Mouse (Mus musculus) lung, embryonic 15.5 days (tissue): ENCODE measurements around the gene Hs2st1. TPM values are rescaled to one million over a fixed set of nuclear protein-coding genes. Genes with fewer than 3 reads are reported as not detected.

Source experiments
- ATAC-seq: fragments of 200-750 bp; cut with Nextera tagmentation; 2 replicates; pipeline ENCODE4 v1.8.0; 2017; ENCODE audit warnings: moderate number of reproducible peaks, borderline replicate concordance; ENCODE audit not compliant: low FRiP score, low TSS enrichment; ENCODE audit errors: extremely low read depth
- H3K27ac ChIP-seq: fragments of 300-500 bp; sonication (generic); 2 replicates; pipeline ENCODE4 v1.5.1; 2015; ENCODE audit warnings: moderate library complexity, mild to moderate bottlenecking, inconsistent platforms
- H3K27me3 ChIP-seq: fragments of 300-500 bp; sonication (generic); 2 replicates; pipeline ENCODE4 v1.6.1; 2015; ENCODE audit warnings: inconsistent platforms
- H3K36me3 ChIP-seq: fragments of 300-500 bp; sonication (generic); 2 replicates; pipeline ENCODE4 v1.6.1; 2015; ENCODE audit warnings: inconsistent platforms
- H3K4me1 ChIP-seq: fragments of 300-500 bp; sonication (generic); 2 replicates; pipeline ENCODE4 v1.6.1; 2015; ENCODE audit warnings: inconsistent platforms
- H3K4me2 ChIP-seq: fragments of 300-500 bp; sonication (generic); 2 replicates; pipeline ENCODE4 v1.6.1; 2015; ENCODE audit warnings: inconsistent platforms, mild to moderate bottlenecking, moderate library complexity
- H3K4me3 ChIP-seq: fragments of 300-500 bp; sonication (generic); 2 replicates; pipeline ENCODE4 v1.5.1; 2015; ENCODE audit warnings: mild to moderate bottlenecking, inconsistent platforms
- H3K9ac ChIP-seq: fragments of 300-500 bp; sonication (generic); 2 replicates; pipeline ENCODE4 v1.6.1; 2015; ENCODE audit warnings: inconsistent platforms
- H3K9me3 ChIP-seq: fragments of 300-500 bp; sonication (generic); 2 replicates; pipeline ENCODE4 v1.6.1; 2016; ENCODE audit warnings: inconsistent platforms
- WGBS: fragments of 180-500 bp; shearing (Covaris S2); methylation state at CpG from one replicate; pipeline ENCODE4 v1.1.7; 2015; 5-methylcytosine and 5-hydroxymethylcytosine counted together
- polyA plus RNA-seq: library from polyadenylated mRNA; unstranded; fragments of >200 nt; fragmentation: Nextera tagmentation; extraction: Ambion mirVana; gene quantifications from 2 replicates; pipeline ENCODE4 v1.2.1, GENCODE M21; 2015

Hs2st1 gene
- 10.8 and 11.7 TPM in 2 replicates for polyA plus RNA-seq

DNA sequence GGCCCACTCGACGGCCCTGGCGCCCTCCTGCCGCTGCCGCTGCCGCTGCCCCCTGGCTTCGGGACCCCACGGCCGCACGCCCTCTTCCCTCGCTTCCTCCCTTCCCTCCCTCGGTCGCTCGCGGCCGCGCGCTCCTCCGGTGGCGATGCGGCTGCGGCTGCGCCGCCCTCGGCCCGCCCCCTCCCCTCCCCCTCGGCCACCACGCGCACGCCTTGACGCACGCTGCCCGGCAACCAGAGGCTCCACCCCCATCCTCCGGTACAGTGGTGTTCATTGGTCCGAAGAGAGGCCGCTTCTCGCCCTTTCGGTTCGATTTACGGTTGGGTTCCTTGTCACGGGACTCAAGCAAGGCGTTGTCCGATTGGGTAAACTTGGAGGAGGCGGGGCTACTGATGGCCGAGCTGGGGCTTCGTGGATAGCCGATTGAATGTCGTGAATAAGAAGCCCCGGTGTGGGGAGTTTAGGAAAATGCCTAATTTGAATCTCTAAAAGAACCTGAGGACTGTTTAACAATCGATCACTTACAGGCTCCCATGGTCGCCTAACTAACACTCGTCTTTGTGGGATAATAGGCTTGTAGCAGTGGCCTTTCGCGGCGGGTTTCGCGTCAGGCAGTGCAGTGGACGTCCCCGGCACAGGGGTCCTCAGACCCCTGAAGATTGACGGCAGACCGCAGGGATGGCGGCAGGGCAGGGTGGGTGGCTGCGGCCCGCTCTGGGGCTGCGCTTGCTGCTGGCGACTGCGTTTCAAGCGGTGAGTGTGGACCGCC is at the start of gene Hs2st1, which contains the start of gene Selenof:
Gene Hs2st1, minus strand, starts transcription at position 135 of the 769 bp plus-strand sequence.
Gene Selenof, plus strand, starts transcription at position 258 of the 769 bp plus-strand sequence.
- H3K36me3 ChIP-seq: no peaks in the 10 kb centered on the region
- H3K4me3 ChIP-seq: peak within 1 kb of the TSS; percentile 95
- H3K4me1 ChIP-seq: peaks cover 48% of the 10 kb centered on the region
- WGBS: under 1% methylated on average over 54 of the region's 69 CpGs
- H3K4me2 ChIP-seq: peak within 1 kb of the TSS; percentile 96
- ATAC-seq: peak; percentile 99
- H3K9ac ChIP-seq: peak within 1 kb of the TSS; percentile 96
- peak within 1 kb of the TSS; percentile 93 for H3K27ac ChIP-seq
- H3K9me3 ChIP-seq: no peaks in the 10 kb centered on the region
- no peaks in the 10 kb centered on the region for H3K27me3 ChIP-seq

DNA sequence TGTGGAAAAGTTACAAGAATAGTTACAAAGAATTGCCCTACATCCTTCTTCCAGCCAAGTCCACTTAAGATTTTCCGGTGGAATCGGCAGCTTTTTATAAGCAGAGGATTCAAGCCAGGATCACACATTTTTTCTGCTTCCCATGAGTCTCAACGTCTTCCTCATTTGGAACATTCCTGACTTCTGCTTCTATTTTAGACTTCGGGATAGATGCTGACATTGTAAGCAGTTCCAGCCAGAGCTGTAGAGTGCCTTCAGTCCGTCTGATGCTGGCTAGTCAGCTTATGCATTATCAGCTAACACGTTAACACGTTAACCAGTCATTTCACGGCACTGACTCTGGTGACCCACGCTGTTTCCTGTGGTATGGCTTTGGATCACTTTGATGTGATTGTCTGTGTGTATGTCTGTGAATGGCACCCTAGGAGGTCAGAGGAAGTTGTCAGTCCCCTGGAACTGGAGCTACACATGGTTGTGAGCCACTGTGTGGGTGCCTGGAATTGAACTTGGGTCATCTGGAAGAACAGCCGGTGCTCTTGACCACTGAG is 47.7 kb upstream of the Hs2st1 start:
- no peaks in the 10 kb centered on the region for H3K9me3 ChIP-seq
- H3K4me3 ChIP-seq: no peak overlapping the region
- no peak for ATAC-seq
- no peak overlapping the region for H3K9ac ChIP-seq
- no peaks in the 10 kb centered on the region for H3K36me3 ChIP-seq
- 72% methylated on average over 10 of the region's 10 CpGs for WGBS
- H3K27me3 ChIP-seq: no peaks in the 10 kb centered on the region; the same call in 1 of the 2 replicates
- H3K27ac ChIP-seq: no peak overlapping the region
- H3K4me1 ChIP-seq: peaks cover 8% of the 10 kb centered on the region; the same call in 1 of the 2 replicates
- no peak overlapping the region for H3K4me2 ChIP-seq

DNA sequence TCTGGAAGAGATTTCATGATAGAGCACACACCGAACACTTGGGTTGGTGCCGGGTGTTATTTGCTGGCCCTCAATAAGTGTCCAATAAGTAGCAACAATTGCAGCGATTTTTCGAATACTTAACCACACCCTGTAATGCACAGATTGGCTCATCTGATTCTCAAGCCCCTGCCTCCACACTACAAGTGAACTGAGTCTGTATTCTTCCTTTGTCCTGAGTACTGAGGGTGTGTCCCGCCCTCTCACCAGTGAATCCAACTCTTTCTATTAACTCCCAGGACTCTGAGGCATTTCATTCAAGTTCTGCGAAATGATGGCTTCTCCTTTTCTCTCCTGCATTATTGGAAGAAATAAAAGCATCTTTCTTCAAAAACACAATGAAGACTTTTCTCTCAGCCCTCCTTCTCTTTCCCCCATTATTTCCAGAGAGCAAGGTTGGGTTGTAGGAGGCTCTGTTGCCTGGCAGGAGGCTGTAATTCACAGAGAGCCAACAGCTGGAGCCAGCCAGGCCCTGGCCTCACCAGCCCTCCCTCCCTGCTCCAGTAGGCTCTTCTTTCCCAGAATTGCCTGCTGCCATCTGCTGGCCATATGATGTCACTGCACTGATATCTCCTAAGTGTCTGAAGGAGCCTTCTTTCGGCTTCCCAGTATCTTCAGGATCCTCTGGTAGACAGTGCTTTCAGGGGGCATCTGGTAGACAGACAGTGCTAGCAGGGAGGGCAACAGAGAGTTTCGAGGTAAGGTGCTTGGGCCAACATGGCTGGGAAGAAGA is 46.9 kb upstream of the Hs2st1 start:
- Histone ChIP-seq H3K4me3 (no peak overlapping the region), H3K27me3 (no peaks in the 10 kb centered on the region; the same call in 1 of the 2 replicates), H3K36me3 (no peaks in the 10 kb centered on the region), H3K9me3 (no peaks in the 10 kb centered on the region), H3K4me1 (peaks cover 10% of the 10 kb centered on the region; the same call in 1 of the 2 replicates), H3K9ac (no peak overlapping the region), H3K4me2 (no peak overlapping the region), H3K27ac (no peak overlapping the region)
- peak; percentile 79 for ATAC-seq
- WGBS: 72% methylated on average over 8 of the region's 8 CpGs

DNA sequence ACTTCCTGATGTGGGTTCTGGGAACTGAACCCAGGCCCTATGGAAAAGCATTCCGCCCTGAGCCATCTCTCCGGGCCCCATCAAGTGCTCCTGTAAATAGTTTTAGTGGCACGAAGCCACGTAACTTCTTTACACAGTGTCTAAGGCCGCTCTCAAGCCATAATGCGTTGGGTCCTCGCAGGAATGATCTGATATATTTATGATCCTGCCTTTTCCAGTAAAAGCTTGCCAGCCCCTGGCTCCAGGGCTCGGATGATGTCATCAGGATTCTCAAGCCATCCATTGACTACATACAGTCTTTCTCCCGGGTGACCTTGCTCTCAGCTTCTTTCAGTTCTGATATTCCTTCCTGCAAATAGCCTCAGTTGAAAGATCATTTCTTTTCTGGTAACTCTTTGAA is 45.5 kb upstream of the Hs2st1 start:
- no peaks in the 10 kb centered on the region for H3K36me3 ChIP-seq
- H3K27me3 ChIP-seq: no peaks in the 10 kb centered on the region; the same call in 1 of the 2 replicates
- no peaks in the 10 kb centered on the region for H3K9me3 ChIP-seq
- ATAC-seq: no peak
- no peak overlapping the region for H3K4me3 ChIP-seq
- no peak overlapping the region for H3K9ac ChIP-seq
- H3K4me2 ChIP-seq: no peak overlapping the region
- 51% methylated on average over 9 of the region's 9 CpGs for WGBS
- no peak overlapping the region for H3K27ac ChIP-seq
- H3K4me1 ChIP-seq: peaks cover 15% of the 10 kb centered on the region; the same call in 1 of the 2 replicates

DNA sequence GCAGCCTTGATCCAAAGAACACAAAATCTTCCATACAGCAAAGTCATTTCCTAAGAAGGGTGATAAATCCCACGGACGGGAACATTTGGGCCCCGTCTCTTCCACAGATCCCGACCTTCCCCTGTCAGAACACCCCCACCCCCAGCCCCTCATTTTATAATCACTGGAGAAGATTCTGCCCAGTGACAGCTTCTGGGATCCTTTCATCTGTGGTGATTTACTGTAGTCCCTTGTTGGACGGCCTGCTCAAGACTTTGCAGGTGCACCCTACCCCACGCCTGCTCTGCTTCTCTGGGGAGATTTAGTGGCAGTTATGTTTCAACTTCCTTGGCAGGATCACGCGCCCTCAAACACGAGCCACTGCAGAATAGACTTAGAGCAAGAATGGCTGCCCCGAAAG is 44.7 kb upstream of the Hs2st1 start:
- no peak for ATAC-seq
- Histone ChIP-seq H3K27ac (no peak overlapping the region), H3K9ac (no peak overlapping the region), H3K4me3 (no peak overlapping the region), H3K36me3 (no peaks in the 10 kb centered on the region), H3K27me3 (no peaks in the 10 kb centered on the region; the same call in 1 of the 2 replicates), H3K9me3 (no peaks in the 10 kb centered on the region), H3K4me1 (peaks cover 15% of the 10 kb centered on the region; the same call in 1 of the 2 replicates), H3K4me2 (no peak overlapping the region)
- 50% methylated on average over 10 of the region's 10 CpGs for WGBS

DNA sequence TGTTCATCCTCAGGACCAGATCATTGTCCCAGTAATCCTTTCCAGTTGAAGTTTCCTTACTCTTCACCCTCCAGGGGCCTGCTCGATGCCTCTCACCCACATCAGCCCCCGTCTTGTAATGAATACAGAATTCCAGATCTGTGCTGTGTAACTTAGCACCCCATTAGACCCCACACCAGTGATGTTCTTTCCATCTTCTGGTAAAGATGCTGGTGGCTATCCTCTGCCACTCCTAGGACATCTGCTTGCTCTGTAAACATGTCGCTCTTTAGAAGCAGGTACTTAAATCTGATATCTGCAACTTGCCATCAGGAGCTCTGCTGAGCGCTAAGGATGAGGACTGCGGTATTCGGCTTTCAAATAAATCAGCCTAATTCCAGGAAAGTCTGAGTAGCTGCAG is 44.3 kb upstream of the Hs2st1 start:
- 36% methylated on average over 6 of the region's 6 CpGs for WGBS
- no peaks in the 10 kb centered on the region for H3K9me3 ChIP-seq
- no peaks in the 10 kb centered on the region for H3K36me3 ChIP-seq
- no peak overlapping the region for H3K9ac ChIP-seq
- H3K4me1 ChIP-seq: peaks cover 15% of the 10 kb centered on the region; the same call in 1 of the 2 replicates
- no peaks in the 10 kb centered on the region; the same call in 1 of the 2 replicates for H3K27me3 ChIP-seq
- H3K4me2 ChIP-seq: no peak overlapping the region
- no peak for ATAC-seq
- H3K4me3 ChIP-seq: no peak overlapping the region
- no peak overlapping the region for H3K27ac ChIP-seq

DNA sequence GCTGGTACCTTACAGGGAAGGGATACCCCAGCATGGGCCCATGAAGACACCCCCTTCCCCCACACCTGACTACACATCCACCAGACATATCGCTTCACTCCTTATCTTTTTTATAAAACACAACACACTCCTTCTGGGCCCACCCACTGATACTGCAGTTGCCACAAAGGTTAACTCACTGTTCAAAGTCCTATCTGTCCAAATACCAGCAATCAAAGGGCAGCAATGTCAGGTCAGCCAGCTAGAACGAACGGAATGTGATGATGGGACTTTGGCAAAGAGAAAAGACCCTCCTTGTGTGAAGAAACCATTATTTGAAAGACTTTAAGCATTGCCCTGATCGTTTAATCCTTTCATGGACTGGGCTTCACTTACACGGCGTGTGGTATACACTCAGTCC is 42.4 kb upstream of the Hs2st1 start:
- H3K27me3 ChIP-seq: no peaks in the 10 kb centered on the region; the same call in 1 of the 2 replicates
- no peak overlapping the region; the same call in 1 of the 2 replicates for H3K4me2 ChIP-seq
- H3K9me3 ChIP-seq: no peaks in the 10 kb centered on the region
- ATAC-seq: no peak
- peaks cover 15% of the 10 kb centered on the region; the same call in 1 of the 2 replicates for H3K4me1 ChIP-seq
- no peak overlapping the region for H3K27ac ChIP-seq
- H3K9ac ChIP-seq: no peak overlapping the region
- no peaks in the 10 kb centered on the region for H3K36me3 ChIP-seq
- no peak overlapping the region for H3K4me3 ChIP-seq
- 36% methylated on average over 6 of the region's 6 CpGs for WGBS

DNA sequence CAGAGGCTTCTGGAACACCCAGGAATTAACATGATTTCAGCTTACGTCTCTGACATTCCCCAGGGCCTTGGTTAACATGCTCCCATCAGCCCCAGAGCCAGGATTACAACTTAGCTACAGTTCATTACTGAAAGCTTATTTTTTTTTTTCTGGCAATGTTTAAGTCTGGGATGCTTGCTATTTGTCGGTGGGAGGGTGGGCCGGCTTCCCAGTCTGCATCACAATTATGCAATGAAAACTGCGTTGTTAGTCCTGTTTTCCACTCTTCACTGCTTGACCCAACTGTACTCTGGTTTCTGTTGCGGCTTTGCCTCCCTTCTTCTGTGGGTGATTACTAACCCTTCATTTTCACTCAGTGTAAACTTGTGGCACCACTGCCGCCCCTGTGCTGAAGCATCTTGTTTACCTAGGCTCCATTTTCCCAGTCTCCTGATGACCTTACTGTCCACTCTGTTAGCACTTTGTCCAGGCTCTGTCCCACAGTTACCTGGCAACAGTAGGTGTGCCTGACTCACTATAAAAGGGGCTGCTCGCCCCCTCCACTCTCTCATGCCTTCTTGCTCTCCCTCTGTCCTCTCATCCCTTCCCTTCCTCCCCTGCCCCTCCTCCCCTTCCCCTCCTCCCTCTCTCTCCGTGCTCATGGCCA is 41.8 kb upstream of the Hs2st1 start:
- Histone ChIP-seq H3K27me3 (no peaks in the 10 kb centered on the region; the same call in 1 of the 2 replicates), H3K9me3 (no peaks in the 10 kb centered on the region), H3K27ac (no peak overlapping the region), H3K4me1 (peaks cover 14% of the 10 kb centered on the region; the same call in 1 of the 2 replicates), H3K9ac (no peak overlapping the region), H3K4me3 (no peak overlapping the region), H3K4me2 (no peak overlapping the region; the same call in 1 of the 2 replicates), H3K36me3 (no peaks in the 10 kb centered on the region)
- WGBS: 30% methylated on average over 8 of the region's 8 CpGs
- ATAC-seq: peak; percentile 28; the same call in 1 of the 2 replicates

DNA sequence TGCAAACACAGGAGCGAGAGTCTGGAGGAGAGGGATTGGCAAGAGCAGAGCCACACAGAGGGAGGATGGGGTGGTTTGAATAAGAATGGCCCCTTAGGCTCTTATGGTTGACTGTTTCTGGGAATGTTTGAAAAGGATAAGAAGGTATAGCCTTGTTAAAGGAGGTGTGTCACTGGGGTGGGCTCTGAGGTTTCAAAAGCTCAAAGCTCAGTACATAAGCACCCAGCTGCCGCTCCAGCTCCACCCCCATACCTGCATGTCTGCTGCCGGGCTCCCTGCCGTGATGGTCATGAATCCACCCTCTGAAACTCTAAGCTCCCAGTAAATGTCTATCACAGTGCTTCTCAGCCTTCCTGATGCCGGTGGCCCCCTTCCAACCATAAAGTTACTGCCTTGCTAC is 40.8 kb upstream of the Hs2st1 start:
- H3K36me3 ChIP-seq: no peaks in the 10 kb centered on the region
- H3K9ac ChIP-seq: no peak overlapping the region
- no peaks in the 10 kb centered on the region; the same call in 1 of the 2 replicates for H3K27me3 ChIP-seq
- H3K4me1 ChIP-seq: peaks cover 11% of the 10 kb centered on the region; the same call in 1 of the 2 replicates
- H3K27ac ChIP-seq: no peak overlapping the region
- WGBS: 44% methylated on average over 5 of the region's 5 CpGs
- ATAC-seq: no peak
- H3K4me2 ChIP-seq: no peak overlapping the region
- no peaks in the 10 kb centered on the region for H3K9me3 ChIP-seq
- H3K4me3 ChIP-seq: no peak overlapping the region

DNA sequence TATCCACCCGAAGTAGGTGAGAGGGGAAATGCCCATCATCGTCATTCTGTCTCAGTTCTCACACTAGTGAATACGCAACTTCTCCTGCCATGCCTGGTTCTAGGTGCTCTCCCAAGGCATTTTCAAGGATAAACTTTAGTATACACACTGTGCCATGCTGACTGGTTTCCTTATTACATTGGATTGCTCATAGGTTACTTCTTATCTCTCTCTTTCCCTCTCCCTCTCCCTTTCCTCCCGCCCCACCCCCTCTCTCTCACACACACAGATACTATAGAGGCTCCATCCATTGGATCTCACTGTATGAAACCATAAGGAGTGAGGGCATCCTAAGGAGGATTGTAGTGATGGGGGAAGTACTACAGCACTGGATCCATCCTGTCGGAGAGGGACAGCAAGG is 38.1 kb upstream of the Hs2st1 start:
- H3K4me3 ChIP-seq: no peak overlapping the region
- H3K4me2 ChIP-seq: no peak overlapping the region
- no peaks in the 10 kb centered on the region for H3K36me3 ChIP-seq
- no peak for ATAC-seq
- H3K27me3 ChIP-seq: no peaks in the 10 kb centered on the region
- H3K27ac ChIP-seq: no peak overlapping the region
- no peak overlapping the region for H3K9ac ChIP-seq
- peaks cover 7% of the 10 kb centered on the region; the same call in 1 of the 2 replicates for H3K4me1 ChIP-seq
- H3K9me3 ChIP-seq: no peaks in the 10 kb centered on the region
- WGBS: 86% methylated on average over 5 of the region's 5 CpGs

DNA sequence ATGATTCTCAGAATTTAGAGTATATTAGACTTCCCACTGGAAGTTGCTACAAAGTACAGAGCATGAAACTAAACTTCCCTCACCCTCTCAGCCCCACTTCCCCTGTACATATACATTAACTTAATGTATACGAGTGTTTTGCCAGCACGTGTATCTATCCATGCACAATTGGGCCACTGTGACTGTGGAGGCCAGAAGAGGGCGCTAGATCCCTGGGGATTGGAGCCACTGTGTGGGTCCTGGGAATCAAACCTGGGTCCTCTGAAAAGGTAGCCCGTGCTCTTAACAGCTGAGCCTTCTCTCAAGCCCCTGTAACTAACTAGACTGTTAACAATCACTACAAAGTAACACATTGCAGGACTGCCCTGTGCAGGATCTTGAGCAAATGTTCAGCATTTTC is 36.5 kb upstream of the Hs2st1 start:
- no peaks in the 10 kb centered on the region for H3K9me3 ChIP-seq
- 0 out of 2 replicates have a peak, but pooled peaks cover 2% of the 10 kb centered on the region for H3K4me1 ChIP-seq
- no peak overlapping the region for H3K4me3 ChIP-seq
- no peak for ATAC-seq
- no peak overlapping the region for H3K27ac ChIP-seq
- H3K36me3 ChIP-seq: no peaks in the 10 kb centered on the region
- no peak overlapping the region for H3K4me2 ChIP-seq
- no peak overlapping the region for H3K9ac ChIP-seq
- H3K27me3 ChIP-seq: no peaks in the 10 kb centered on the region
- 67% methylated on average over 4 of the region's 4 CpGs for WGBS
